Mouse (Mus musculus) layer of hippocampus, adult 8-10 months (tissue): ENCODE data around the gene Cd163. TPM values are rescaled to one million over a fixed set of nuclear protein-coding genes. Genes with fewer than 3 reads are reported as not detected.
A peak's percentile ranks its signal among the peaks of the same experiment; 100 is the strongest.

Experiments used
- DNase-seq, 2 experiments: peaks; one replicate each; pipeline ENCODE4 v3.0.0; 2022; ENCODE audit warnings: low spot score in 2 of 2
- total RNA-seq, 4 experiments: library from RNA; stranded (reverse); gene quantifications; 2 replicates each; pipeline ENCODE4 v1.2.4; 2022

The Cd163 gene
- total RNA-seq, 4 experiments from 2014 or later = 2.1 to 2.8 (median 2.4) TPM

- DNase-seq = no peak
Measured at GRCm38 (mm10) chr6:124360549-124360948, 56.1 kb downstream of the Cd163 start.

- DNase-seq = no peak
Measured at GRCm38 (mm10) chr6:124364328-124364727, 59.9 kb downstream of the Cd163 start.

GRCm38 (mm10) chr6:124373584-124374206 is 69.2 kb downstream of the Cd163 start:
- DNase-seq = no peak

- no peak for DNase-seq
Measured at GRCm38 (mm10) chr6:124374683-124375082, 70.2 kb downstream of the Cd163 start.

GRCm38 (mm10) chr6:124375435-124375884 is 71.0 kb downstream of the Cd163 start:
- no peak for DNase-seq

- DNase-seq = no peak
Measured at GRCm38 (mm10) chr6:124376311-124376710, 71.9 kb downstream of the Cd163 start.

- no peak for DNase-seq
Measured at GRCm38 (mm10) chr6:124377494-124378255, 73.2 kb downstream of the Cd163 start.

- DNase-seq = peak in 1 of 2 experiments; percentile 58
Measured at GRCm38 (mm10) chr6:124379331-124379730, 74.9 kb downstream of the Cd163 start.

Other genes with a start within 250 kb of the Cd163 start
- not detected for gene Vmn2r27, start 72.8 kb upstream of the Cd163 start, total RNA-seq
- gene Pex5, start 110.4 kb downstream of the Cd163 start, total RNA-seq = 10 to 100 TPM; 47.1 to 62.7 (median 57.5) TPM
- gene Clstn3, start 160.1 kb downstream of the Cd163 start, total RNA-seq = 100 to 1,000 TPM; 249 to 296 (median 280) TPM
- under 1 TPM; 0.39 to 0.67 (median 0.60) TPM for gene C1rl, start 188.5 kb downstream of the Cd163 start, total RNA-seq
- gene C1ra, start 207.7 kb downstream of the Cd163 start, total RNA-seq = 1 to 10 TPM in 3 of 4 experiments, under 1 TPM in 1; 0.89 to 1.9 (median 1.3) TPM
- 1 to 10 TPM in 3 of 4 experiments, under 1 TPM in 1; 0.59 to 1.7 (median 1.2) TPM for gene C1s1, start 237.7 kb downstream of the Cd163 start, total RNA-seq